Mouse (Mus musculus) layer of hippocampus, adult 8-10 months (tissue): ENCODE results near the gene Ednra. TPM values are rescaled to one million over a fixed set of nuclear protein-coding genes. Genes with fewer than 3 reads are reported as not detected.

Source experiments
- DNase-seq, 2 experiments: peaks; one replicate each; pipeline ENCODE4 v3.0.0; 2022; ENCODE audit warnings: low spot score in 2 of 2
- total RNA-seq, 4 experiments: library from RNA; stranded (reverse); gene quantifications; 2 replicates each; pipeline ENCODE4 v1.2.4; 2022

Gene Ednra
- total RNA-seq, 4 experiments from 2014 or later: 4.9 to 5.3 (median 5.1) TPM

GRCm38 (mm10) chr8:77650646-77651190, 73.5 kb downstream of the Ednra start:
- DNase-seq: no peak

- no peak for DNase-seq
Observed at GRCm38 (mm10) chr8:77640093-77640839, 84.0 kb downstream of the Ednra start.

GRCm38 (mm10) chr8:77637593-77637992, 86.7 kb downstream of the Ednra start:
- DNase-seq: no peak

GRCm38 (mm10) chr8:77634035-77634434, 90.2 kb downstream of the Ednra start:
- DNase-seq: no peak

GRCm38 (mm10) chr8:77633211-77633610, 91.1 kb downstream of the Ednra start:
- DNase-seq: no peak

- DNase-seq: no peak
Observed at GRCm38 (mm10) chr8:77630691-77631090, 93.6 kb downstream of the Ednra start.

GRCm38 (mm10) chr8:77629858-77630537, 94.3 kb downstream of the Ednra start:
- DNase-seq: peak; percentile 43 to 84

- no peak for DNase-seq
Observed at GRCm38 (mm10) chr8:77623677-77624209, 100.5 kb downstream of the Ednra start.

GRCm38 (mm10) chr8:77617916-77618315, 106.3 kb downstream of the Ednra start:
- peak in 1 of 2 experiments; percentile 20 for DNase-seq

Other genes with a start within 250 kb of the Ednra start
- 10 to 100 TPM in 3 of 4 experiments, 1 to 10 TPM in 1; 9.6 to 10.8 (median 10.2) TPM for gene Arhgap10, start 206.5 kb downstream of the Ednra start, total RNA-seq
- 10 to 100 TPM; 19.8 to 21.5 (median 20.9) TPM for gene Prmt9, start 175.1 kb downstream of the Ednra start, total RNA-seq
- gene Tmem184c, start 113.8 kb downstream of the Ednra start, total RNA-seq: 10 to 100 TPM; 61.4 to 67.2 (median 63.8) TPM